Mouse (Mus musculus): ENCODE results near the gene Oprl1.

Gene Oprl1

DNA sequence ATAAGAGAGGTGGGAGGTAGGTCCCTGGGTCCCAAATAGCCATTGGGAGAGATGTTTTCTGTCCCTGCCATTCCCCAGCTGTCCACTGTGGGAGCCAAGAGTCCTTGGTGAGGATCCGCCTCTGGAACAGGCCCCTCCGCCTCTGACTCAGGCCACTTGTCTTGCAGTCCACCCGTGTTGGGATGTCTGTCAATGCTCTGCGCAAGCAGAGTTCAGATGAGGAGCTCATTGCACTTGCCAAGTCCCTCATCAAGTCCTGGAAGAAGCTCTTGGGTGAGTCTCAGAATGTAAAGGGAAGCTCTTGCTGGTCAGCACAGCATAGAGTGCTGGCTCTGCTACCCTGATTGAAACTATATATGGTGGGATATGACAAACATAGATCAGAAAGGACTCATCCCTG is 31.4 kb upstream of the Oprl1 start:
- H3K27me3 ChIP-seq (ENCODE audit: control insufficient read depth, insufficient read depth, low read length, poor library complexity, severe bottlenecking), result no peaks in the 10 kb centered on the region
- DNase-seq (ENCODE audit: low read depth, low spot score), result no peak
- no peaks in the 10 kb centered on the region; the same call in 1 of the 2 replicates for H3K36me3 ChIP-seq (ENCODE audit: control insufficient read depth, insufficient read depth, low read length, poor library complexity, severe bottlenecking)

DNA sequence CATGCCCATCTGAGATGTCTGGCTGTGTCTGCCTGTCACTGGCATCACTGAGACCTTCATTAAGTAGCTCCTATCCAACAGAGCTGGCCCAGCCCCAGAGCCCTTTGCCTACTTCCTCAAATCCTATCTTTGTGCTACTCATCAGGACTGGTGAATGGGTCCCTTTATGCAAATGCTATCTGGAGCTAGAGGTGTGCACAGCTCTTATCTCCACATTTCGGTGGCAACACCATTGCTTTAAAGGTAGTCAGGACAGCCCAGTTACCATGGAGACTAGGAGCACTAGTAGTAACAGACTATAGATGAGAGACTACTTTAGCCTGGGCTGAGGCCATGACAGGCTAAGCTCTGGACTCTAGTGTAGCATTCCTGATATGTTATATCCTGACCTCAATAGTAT is 30.1 kb upstream of the Oprl1 start:
- H3K27me3 ChIP-seq (ENCODE audit: control insufficient read depth, insufficient read depth, low read length, poor library complexity, severe bottlenecking), result no peaks in the 10 kb centered on the region
- peak; percentile 23 for DNase-seq (ENCODE audit: low read depth, low spot score)
- H3K36me3 ChIP-seq (ENCODE audit: control insufficient read depth, insufficient read depth, low read length, poor library complexity, severe bottlenecking), result no peaks in the 10 kb centered on the region; the same call in 1 of the 2 replicates

DNA sequence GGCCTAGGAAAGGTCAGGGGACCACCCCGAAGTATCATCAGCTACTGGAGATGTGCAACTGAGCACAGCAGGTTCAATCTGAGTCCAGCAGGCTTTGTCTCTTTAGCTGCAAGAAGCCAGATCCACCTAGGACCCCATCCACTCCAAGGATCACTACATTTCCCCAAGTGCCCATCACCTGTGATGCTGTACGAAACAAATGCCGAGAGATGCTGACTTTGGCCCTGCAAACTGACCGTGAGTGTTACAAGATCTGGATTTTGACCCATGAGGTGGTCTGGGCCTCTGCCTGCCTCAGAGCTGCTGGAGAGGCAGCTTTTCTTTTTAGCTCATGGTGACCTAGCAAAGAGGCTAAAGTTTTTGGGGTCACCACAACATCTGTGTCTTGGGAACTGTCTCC is 29.1 kb upstream of the Oprl1 start:
- Histone ChIP-seq H3K27me3 (ENCODE audit: control insufficient read depth, insufficient read depth, low read length, poor library complexity, severe bottlenecking) (no peaks in the 10 kb centered on the region), H3K36me3 (ENCODE audit: control insufficient read depth, insufficient read depth, low read length, poor library complexity, severe bottlenecking) (no peaks in the 10 kb centered on the region; the same call in 1 of the 2 replicates)
- DNase-seq (ENCODE audit: low read depth, low spot score), result no peak

DNA sequence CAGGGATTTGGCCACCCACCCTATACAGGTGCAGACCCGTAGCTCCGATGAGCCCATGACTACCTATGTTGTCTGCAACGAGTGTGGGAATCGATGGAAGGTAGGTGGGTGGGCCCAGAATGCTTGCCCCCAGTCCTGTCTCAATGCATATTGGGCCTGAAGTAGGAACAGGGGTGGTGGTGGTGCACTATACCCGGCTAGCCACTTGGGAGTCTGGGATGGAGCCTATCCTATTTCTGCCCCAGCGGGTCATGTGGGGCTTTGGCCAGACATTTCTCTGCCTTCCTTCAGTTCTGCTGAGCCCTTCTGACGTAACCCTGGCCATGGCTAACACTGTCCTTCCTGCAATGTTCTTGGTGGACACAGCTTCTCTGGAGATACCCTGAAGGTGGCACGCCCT is 27.2 kb upstream of the Oprl1 start:
- H3K36me3 ChIP-seq (ENCODE audit: control insufficient read depth, insufficient read depth, low read length, poor library complexity, severe bottlenecking), result no peaks in the 10 kb centered on the region; the same call in 1 of the 2 replicates
- no peak for DNase-seq (ENCODE audit: low read depth, low spot score)
- no peaks in the 10 kb centered on the region for H3K27me3 ChIP-seq (ENCODE audit: control insufficient read depth, insufficient read depth, low read length, poor library complexity, severe bottlenecking)

GRCm38 (mm10) chr2:181689466-181690160 is 25.2 kb upstream of the Oprl1 start:
- Histone ChIP-seq H3K27me3 (ENCODE audit: control insufficient read depth, insufficient read depth, low read length, poor library complexity, severe bottlenecking) (no peaks in the 10 kb centered on the region), H3K36me3 (ENCODE audit: control insufficient read depth, insufficient read depth, low read length, poor library complexity, severe bottlenecking) (no peaks in the 10 kb centered on the region; the same call in 1 of the 2 replicates)
- DNase-seq (ENCODE audit: low read depth, low spot score), result no peak

- Histone ChIP-seq H3K36me3 (ENCODE audit: control insufficient read depth, insufficient read depth, low read length, poor library complexity, severe bottlenecking) (no peaks in the 10 kb centered on the region; the same call in 1 of the 2 replicates), H3K27me3 (ENCODE audit: control insufficient read depth, insufficient read depth, low read length, poor library complexity, severe bottlenecking) (no peaks in the 10 kb centered on the region)
- DNase-seq (ENCODE audit: low read depth, low spot score), result no peak
Observed at GRCm38 (mm10) chr2:181691083-181691482, 23.7 kb upstream of the Oprl1 start.

DNA sequence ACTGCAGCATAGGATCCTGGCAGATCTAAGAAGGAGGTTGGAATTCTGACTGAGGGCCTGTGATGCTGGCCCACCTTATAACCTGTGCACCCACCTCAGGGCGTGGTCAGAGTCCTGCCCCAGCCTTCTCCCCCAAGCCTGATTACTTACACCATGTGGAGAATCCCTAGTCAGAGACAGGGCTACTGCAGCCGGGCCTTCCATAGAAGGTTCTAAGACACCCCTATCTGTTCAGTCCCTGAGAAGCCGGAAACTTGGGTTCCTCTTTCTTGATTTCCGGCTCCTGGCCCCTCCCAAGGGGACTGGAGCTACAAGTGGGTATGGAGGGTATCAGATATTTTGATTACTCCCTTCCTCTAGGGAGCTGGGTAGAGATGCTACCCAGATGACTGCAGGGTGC is 23.2 kb upstream of the Oprl1 start:
- H3K36me3 ChIP-seq (ENCODE audit: control insufficient read depth, insufficient read depth, low read length, poor library complexity, severe bottlenecking), result no peaks in the 10 kb centered on the region; the same call in 1 of the 2 replicates
- DNase-seq (ENCODE audit: low read depth, low spot score), result peak; percentile 64
- H3K27me3 ChIP-seq (ENCODE audit: control insufficient read depth, insufficient read depth, low read length, poor library complexity, severe bottlenecking), result no peaks in the 10 kb centered on the region

GRCm38 (mm10) chr2:181692304-181692703 is 22.5 kb upstream of the Oprl1 start:
- no peak for DNase-seq (ENCODE audit: low read depth, low spot score)

DNA sequence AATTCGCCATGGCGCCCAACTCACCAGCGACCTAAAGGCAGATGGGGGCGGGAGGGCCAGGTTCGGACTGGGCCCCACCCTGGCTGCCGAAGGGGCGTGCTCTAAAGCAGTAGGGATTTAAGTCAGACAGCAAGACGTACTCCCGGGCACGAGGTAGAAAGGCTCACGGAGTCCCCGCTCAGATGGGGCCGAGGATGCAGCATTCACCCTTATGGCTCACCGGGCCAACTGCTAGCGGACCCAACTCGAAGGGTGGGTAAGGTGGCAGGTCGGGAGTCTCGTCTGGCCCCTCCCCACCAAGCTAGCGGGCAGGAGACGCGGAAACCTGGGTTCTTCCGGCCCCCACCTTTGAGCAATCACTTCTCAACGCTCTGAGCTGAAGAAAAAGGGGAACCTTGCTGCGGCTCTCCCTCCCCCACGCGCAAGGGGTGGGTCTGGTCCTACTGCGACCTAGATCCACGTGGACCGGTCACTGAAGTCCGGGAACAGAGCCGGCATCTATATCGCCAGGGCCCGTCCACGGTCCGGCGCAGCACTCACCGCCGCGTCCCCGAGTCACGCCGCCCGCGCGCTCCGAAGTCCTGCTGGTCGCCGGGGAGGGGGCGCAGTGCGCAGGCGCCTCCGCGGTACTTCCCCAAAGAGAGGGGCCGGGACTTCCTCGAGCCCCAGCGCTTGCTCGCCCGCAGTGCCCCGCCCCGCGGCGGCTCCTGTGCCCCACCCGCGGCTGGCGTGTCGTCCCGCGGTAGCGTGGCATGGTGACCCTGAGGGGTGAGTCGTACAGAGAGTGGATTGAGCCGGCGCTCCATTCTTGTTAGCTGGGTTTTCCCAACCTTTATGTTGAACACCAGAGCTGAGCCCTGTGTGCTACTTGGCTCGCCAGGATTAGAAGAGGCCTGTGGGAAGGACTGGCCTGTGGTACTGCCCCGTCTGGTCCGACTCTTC is 21.2 kb upstream of the Oprl1 start, which contains the start of gene Rgs19:
TSS of gene Rgs19 (minus strand) at position 639 of the 942 bp plus-strand sequence.
- DNase-seq (ENCODE audit: low read depth, low spot score), result peak; percentile 92
- no peaks in the 10 kb centered on the region for H3K27me3 ChIP-seq (ENCODE audit: control insufficient read depth, insufficient read depth, low read length, poor library complexity, severe bottlenecking)

More at GRCm38 (mm10) chr2:181692304-181692703, 22.5 kb upstream of the Oprl1 start:
- Histone ChIP-seq H3K27me3 (ENCODE audit: control insufficient read depth, insufficient read depth, low read length, poor library complexity, severe bottlenecking) (no peaks in the 10 kb centered on the region), H3K36me3 (ENCODE audit: control insufficient read depth, insufficient read depth, low read length, poor library complexity, severe bottlenecking) (no peaks in the 10 kb centered on the region)

DNA sequence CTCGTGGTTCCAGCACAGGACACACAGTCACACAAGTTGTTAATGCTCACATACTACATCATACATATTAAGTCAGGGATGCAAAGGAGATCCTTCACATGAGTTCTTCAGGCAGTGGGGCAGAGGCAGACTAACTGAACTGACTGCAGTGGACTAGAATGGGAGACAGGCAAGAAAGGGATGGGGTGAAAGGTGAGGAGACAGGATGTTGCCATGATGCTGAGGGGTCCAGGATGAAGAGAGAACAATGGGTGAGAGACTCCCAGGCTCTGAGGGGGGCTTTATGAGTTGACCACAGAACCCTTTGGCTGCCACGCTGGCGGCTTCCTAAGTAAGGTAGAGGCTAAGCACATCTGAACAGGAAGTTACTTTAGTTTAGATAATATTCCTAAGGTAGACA is 20.2 kb upstream of the Oprl1 start:
- Histone ChIP-seq H3K27me3 (ENCODE audit: control insufficient read depth, insufficient read depth, low read length, poor library complexity, severe bottlenecking) (no peaks in the 10 kb centered on the region), H3K36me3 (ENCODE audit: control insufficient read depth, insufficient read depth, low read length, poor library complexity, severe bottlenecking) (no peaks in the 10 kb centered on the region)
- no peak for DNase-seq (ENCODE audit: low read depth, low spot score)

More for the DNA sequence above, 21.2 kb upstream of the Oprl1 start, which contains the start of gene Rgs19:
- H3K36me3 ChIP-seq (ENCODE audit: control insufficient read depth, insufficient read depth, low read length, poor library complexity, severe bottlenecking), result no peaks in the 10 kb centered on the region

- H3K27me3 ChIP-seq (ENCODE audit: control insufficient read depth, insufficient read depth, low read length, poor library complexity, severe bottlenecking), result no peaks in the 10 kb centered on the region
- no peaks in the 10 kb centered on the region for H3K36me3 ChIP-seq (ENCODE audit: control insufficient read depth, insufficient read depth, low read length, poor library complexity, severe bottlenecking)
- no peak for DNase-seq (ENCODE audit: low read depth, low spot score)
Observed at GRCm38 (mm10) chr2:181695776-181696175, 19.0 kb upstream of the Oprl1 start.

- no peaks in the 10 kb centered on the region for H3K36me3 ChIP-seq (ENCODE audit: control insufficient read depth, insufficient read depth, low read length, poor library complexity, severe bottlenecking)
- no peaks in the 10 kb centered on the region for H3K27me3 ChIP-seq (ENCODE audit: control insufficient read depth, insufficient read depth, low read length, poor library complexity, severe bottlenecking)
- DNase-seq (ENCODE audit: low read depth, low spot score), result no peak
Observed at GRCm38 (mm10) chr2:181696801-181697420, 17.9 kb upstream of the Oprl1 start.

DNA sequence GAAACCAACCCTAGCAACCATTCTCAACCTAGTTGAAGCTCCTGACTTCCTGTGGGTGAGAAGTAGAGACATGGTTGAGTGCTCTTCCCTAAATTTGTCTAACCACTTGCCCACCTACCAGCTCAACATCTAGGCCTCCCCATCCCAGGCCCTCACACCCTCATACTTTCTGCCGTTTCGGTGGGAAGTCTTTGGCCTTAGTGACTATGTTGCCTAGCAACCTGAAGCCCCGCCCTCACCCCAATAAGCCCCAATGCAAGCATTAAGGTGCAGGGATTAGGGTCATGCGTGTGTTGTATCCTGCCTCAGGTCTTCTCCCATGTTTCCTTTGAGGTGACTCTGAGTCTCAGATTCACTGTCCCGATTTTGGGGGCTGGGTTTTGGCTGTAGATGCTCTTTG is 16.6 kb upstream of the Oprl1 start, which contains the start of gene Lkaaear1:
TSS of gene Lkaaear1 (minus strand) at position 202 of the 400 bp plus-strand sequence.
- Histone ChIP-seq H3K36me3 (ENCODE audit: control insufficient read depth, insufficient read depth, low read length, poor library complexity, severe bottlenecking) (no peaks in the 10 kb centered on the region), H3K27me3 (ENCODE audit: control insufficient read depth, insufficient read depth, low read length, poor library complexity, severe bottlenecking) (no peaks in the 10 kb centered on the region)
- peak; percentile 53 for DNase-seq (ENCODE audit: low read depth, low spot score)

DNA sequence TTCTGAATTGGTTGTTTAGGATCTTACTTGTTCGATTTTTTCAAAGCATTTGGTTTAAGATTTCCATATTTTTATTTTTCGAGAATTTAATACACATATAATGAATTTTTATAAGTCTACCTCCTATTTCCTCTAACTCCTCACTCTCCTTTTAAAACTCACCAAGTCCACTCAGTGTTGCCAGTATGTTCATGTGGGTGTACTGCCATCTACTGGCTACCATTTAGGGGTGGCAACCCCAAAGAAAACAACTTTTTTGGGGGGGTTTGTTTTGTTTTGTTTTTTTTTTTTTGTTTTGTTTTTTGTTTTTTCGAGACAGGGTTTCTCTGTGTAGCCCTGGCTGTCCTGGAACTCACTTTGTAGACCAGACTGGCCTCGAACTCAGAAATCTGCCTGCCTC is 8.1 kb upstream of the Oprl1 start:
- H3K36me3 ChIP-seq (ENCODE audit: control insufficient read depth, insufficient read depth, low read length, poor library complexity, severe bottlenecking), result no peaks in the 10 kb centered on the region
- peak; percentile 83 for DNase-seq (ENCODE audit: low read depth, low spot score)
- H3K27me3 ChIP-seq (ENCODE audit: control insufficient read depth, insufficient read depth, low read length, poor library complexity, severe bottlenecking), result no peaks in the 10 kb centered on the region
